Mouse (Mus musculus) limb, embryonic 11.5 days (tissue): ENCODE measurements at regions not wholly inside any gene's neighbourhood (a gene's known extent, or its start where the extent isn't known, plus 50 kb on each side); places are given as distances from the start of the nearest gene placed in this dataset.

ENCODE experiments used
- ATAC-seq: fragments of 200-750 bp; cut with Nextera tagmentation; 2 replicates; pipeline ENCODE4 v1.8.0; 2017; ENCODE audit warnings: low read depth; ENCODE audit not compliant: insufficient number of reproducible peaks, low FRiP score, low TSS enrichment
- DNase-seq: peaks from one replicate; pipeline ENCODE4 v3.0.0-alpha.2; 2015; ENCODE audit warnings: low spot score
- H3K27ac ChIP-seq: fragments of 300-500 bp; sonication (generic); replicated peaks from 2 replicates; pipeline ENCODE4 v1.5.1; 2014; ENCODE audit warnings: low read depth, mild to moderate bottlenecking, low read length
- H3K27me3 ChIP-seq: fragments of 300-500 bp; sonication (generic); 2 replicates; pipeline ENCODE4 v1.6.1; 2014; ENCODE audit warnings: mild to moderate bottlenecking, low read length, mixed read lengths; ENCODE audit not compliant: control insufficient read depth, insufficient read depth
- H3K36me3 ChIP-seq: fragments of 300-500 bp; sonication (generic); 2 replicates; pipeline ENCODE4 v1.6.1; 2014; ENCODE audit warnings: mild to moderate bottlenecking, low read length, moderate library complexity, mixed read lengths; ENCODE audit not compliant: control insufficient read depth, insufficient read depth
- H3K4me1 ChIP-seq: fragments of 300-500 bp; sonication (generic); 2 replicates; pipeline ENCODE4 v1.6.1; 2014; ENCODE audit warnings: low read length, mixed read lengths; ENCODE audit not compliant: control insufficient read depth, insufficient read depth
- H3K4me2 ChIP-seq: fragments of 300-500 bp; sonication (generic); 2 replicates; pipeline ENCODE4 v1.6.1; 2014; ENCODE audit warnings: low read depth, mild to moderate bottlenecking, moderate library complexity; ENCODE audit not compliant: severe bottlenecking
- H3K4me3 ChIP-seq: fragments of 300-500 bp; sonication (generic); 2 replicates; pipeline ENCODE4 v1.5.1; 2014; ENCODE audit warnings: low read depth, low read length
- H3K9ac ChIP-seq: fragments of 300-500 bp; sonication (generic); 2 replicates; pipeline ENCODE4 v1.6.1; 2014; ENCODE audit warnings: mild to moderate bottlenecking, low read length
- H3K9me3 ChIP-seq: fragments of 300-500 bp; sonication (generic); 2 replicates; pipeline ENCODE4 v1.6.1; 2016; ENCODE audit warnings: low read length; ENCODE audit not compliant: control insufficient read depth
- WGBS: fragments of 180-500 bp; shearing (Covaris S2); extraction: QIAGEN DNeasy Blood & Tissue Kit; methylation state at CpG from one replicate; pipeline ENCODE4 v1.1.7; 2014; 5-methylcytosine and 5-hydroxymethylcytosine counted together

DNA sequence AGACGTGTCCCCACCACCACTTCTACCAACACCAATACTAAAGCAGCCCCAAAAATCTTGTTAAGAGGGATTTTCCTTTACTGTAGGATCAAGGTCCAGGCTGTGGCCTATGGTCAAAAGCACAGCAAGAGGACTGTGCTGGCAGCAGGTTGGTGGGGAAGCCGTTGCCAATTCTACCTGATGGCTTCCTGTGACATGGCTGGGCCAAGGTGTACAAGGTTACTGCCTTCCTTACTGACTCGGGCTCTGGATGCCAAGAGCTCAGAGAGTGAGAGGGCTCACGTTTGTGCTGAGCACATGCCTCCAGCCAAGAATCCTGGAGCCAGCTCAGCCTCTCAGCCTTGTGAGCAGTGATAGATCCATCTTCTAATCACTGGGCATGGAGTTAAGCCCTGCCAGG, 92.3 kb upstream of the Vstm2b start:
- H3K4me1 ChIP-seq = peaks cover 6% of the 10 kb centered on the region; the same call in 1 of the 2 replicates
- ATAC-seq (no peak), DNase-seq (no peak)
- H3K36me3 ChIP-seq = no peaks in the 10 kb centered on the region
- H3K9ac ChIP-seq = no peak overlapping the region
- no peaks in the 10 kb centered on the region for H3K9me3 ChIP-seq
- no peak overlapping the region for H3K27ac ChIP-seq
- no peaks in the 10 kb centered on the region for H3K27me3 ChIP-seq
- H3K4me3 ChIP-seq = no peak overlapping the region
- 56% methylated on average over 4 of the region's 4 CpGs for WGBS
- no peak overlapping the region for H3K4me2 ChIP-seq

DNA sequence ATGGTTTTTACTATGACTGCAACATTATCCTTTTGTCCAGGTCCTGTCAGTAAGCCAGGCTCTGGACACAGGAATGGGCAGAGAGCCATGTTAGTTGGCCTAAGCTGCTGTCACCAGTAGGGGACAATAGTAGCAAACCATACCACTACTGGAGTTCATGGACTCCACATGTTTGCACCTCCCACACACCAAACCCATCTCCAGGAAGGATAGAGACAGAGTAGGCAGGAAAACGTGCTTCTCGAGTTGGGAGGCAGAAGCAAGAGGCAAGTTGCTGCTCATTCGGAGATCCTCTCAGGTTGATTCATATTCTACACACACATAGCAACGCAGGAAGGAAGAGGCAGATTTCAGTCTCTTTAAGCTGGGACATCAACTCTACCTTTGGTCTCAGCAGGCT, 85.2 kb upstream of the Vstm2b start:
- no peak overlapping the region for H3K4me3 ChIP-seq
- ATAC-seq (no peak), DNase-seq (no peak)
- no peak overlapping the region for H3K27ac ChIP-seq
- no peak overlapping the region for H3K4me2 ChIP-seq
- 85% methylated on average over 4 of the region's 4 CpGs for WGBS
- no peaks in the 10 kb centered on the region for H3K36me3 ChIP-seq
- no peaks in the 10 kb centered on the region for H3K27me3 ChIP-seq
- H3K4me1 ChIP-seq = no peaks in the 10 kb centered on the region
- no peak overlapping the region for H3K9ac ChIP-seq
- no peaks in the 10 kb centered on the region for H3K9me3 ChIP-seq

DNA sequence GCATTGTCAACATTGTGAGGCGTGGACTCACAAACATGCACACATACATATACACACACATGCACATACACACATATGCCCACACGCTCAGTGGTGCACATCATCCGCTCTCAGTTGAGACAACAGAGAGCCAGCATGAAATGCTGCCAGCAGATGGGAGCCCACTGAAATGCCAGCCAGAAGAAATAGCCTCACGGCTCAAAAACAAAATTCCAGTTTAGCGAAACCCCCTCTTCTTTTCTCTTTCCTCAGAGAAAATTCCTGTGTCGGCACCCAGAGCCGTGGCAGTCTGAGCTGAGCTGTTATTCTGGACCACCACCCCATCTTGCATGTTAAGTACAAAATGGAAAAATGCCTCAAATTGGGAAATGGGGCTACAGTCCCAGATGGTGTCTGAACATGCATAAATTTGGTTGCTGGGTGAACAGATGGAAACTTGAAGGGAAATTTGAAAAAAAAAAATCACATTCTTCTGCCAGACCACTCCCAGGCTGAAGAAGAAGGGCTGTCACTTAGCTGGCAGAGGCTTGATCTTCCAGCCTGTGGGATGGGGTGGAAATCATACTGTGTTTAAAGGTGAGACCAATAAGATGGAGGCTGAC, 72.9 kb upstream of the Vstm2b start:
- 94% methylated on average over 7 of the region's 7 CpGs for WGBS
- Histone ChIP-seq H3K36me3 (no peaks in the 10 kb centered on the region), H3K27me3 (no peaks in the 10 kb centered on the region), H3K4me3 (no peak overlapping the region), H3K4me2 (no peak overlapping the region), H3K9ac (no peak overlapping the region), H3K27ac (no peak overlapping the region), H3K9me3 (no peaks in the 10 kb centered on the region), H3K4me1 (no peaks in the 10 kb centered on the region)
- DNase-seq (no peak), ATAC-seq (no peak)

DNA sequence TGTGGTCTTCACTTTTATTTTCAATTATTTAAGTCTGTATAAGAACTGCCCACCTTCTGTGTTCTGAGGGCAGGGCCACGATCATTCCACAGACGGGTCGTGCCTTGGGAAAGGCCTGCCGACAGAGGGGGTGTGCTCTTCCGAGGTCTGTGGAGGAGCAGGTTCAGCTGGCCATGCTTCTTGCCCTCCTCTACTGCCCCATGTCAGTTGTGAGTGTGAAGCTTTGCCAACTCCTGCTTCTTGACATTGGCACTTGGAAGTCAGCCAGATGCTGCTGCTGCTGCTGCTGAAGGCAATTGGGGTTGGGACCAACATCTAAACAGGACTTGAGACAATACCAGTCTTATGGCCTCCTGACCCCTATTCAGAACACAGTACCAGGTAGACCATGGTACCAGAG, 68.6 kb upstream of the Vstm2b start:
- H3K9ac ChIP-seq = no peak overlapping the region
- no peak overlapping the region for H3K4me2 ChIP-seq
- H3K4me1 ChIP-seq = no peaks in the 10 kb centered on the region
- H3K27ac ChIP-seq = no peak overlapping the region
- H3K4me3 ChIP-seq = no peak overlapping the region
- no peaks in the 10 kb centered on the region for H3K36me3 ChIP-seq
- DNase-seq (no peak), ATAC-seq (no peak)
- no peaks in the 10 kb centered on the region for H3K9me3 ChIP-seq
- H3K27me3 ChIP-seq = no peaks in the 10 kb centered on the region
- 67% methylated on average over 5 of the region's 5 CpGs for WGBS

DNA sequence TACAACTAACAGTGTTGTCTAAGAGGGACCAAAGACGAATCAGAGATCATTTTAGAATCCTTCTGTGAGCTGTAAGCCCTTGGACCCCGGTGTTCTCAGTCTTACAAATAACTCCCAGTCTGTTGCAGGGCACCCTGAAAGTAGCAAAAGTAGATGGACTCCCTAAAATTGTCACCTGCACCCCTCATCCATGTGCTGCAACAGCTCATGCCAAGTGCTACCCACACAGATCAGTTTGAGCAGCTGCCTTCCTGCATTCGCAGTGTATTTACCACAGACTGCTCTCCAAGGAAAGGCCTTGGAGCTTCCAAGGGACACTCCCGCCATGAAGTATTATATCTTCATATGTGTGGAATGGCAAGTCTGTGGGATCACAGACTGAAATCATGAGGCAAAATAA, 66.5 kb upstream of the Vstm2b start:
- Histone ChIP-seq H3K4me3 (no peak overlapping the region), H3K9me3 (no peaks in the 10 kb centered on the region), H3K4me1 (no peaks in the 10 kb centered on the region), H3K27me3 (no peaks in the 10 kb centered on the region), H3K4me2 (no peak overlapping the region), H3K36me3 (no peaks in the 10 kb centered on the region), H3K27ac (no peak overlapping the region), H3K9ac (no peak overlapping the region)
- ATAC-seq (no peak), DNase-seq (no peak)
- WGBS = 88% methylated on average over 4 of the region's 4 CpGs

DNA sequence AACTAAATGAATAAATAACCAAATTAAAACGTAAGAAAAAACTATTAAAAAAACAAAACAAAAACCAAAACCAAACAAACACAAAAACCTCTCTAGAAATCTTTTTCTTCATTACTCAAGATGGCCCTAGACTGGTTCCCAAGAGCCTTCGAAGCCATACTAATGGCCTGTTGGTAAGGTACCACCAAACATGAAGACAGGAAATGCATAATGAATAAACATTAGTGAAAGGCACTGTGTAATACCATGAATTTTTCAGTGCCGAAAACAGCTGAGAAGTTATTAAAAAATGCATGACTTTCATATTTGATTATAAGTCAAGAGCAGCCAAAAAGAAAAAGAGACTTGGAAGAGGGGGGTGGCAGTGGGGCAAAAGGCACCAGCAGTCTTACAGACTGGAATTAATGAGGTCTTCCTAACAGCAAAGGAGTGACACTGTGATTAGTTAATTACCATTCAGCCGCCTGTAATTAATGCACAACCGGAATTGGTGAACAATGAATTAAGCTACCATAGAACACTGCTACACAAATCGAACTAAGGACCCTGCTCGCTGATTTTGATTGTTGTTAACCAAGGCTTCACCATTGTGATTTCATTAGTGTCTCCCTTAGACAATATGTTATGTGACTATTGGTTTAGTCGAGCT, 55.7 kb upstream of the Vstm2b start:
- no peaks in the 10 kb centered on the region for H3K36me3 ChIP-seq
- no peak overlapping the region for H3K4me2 ChIP-seq
- no peaks in the 10 kb centered on the region for H3K4me1 ChIP-seq
- no peaks in the 10 kb centered on the region for H3K27me3 ChIP-seq
- no peak overlapping the region for H3K9ac ChIP-seq
- 89% methylated on average over 8 of the region's 8 CpGs for WGBS
- H3K4me3 ChIP-seq = no peak overlapping the region
- H3K9me3 ChIP-seq = no peaks in the 10 kb centered on the region
- no peak overlapping the region for H3K27ac ChIP-seq
- DNase-seq (no peak), ATAC-seq (no peak)

DNA sequence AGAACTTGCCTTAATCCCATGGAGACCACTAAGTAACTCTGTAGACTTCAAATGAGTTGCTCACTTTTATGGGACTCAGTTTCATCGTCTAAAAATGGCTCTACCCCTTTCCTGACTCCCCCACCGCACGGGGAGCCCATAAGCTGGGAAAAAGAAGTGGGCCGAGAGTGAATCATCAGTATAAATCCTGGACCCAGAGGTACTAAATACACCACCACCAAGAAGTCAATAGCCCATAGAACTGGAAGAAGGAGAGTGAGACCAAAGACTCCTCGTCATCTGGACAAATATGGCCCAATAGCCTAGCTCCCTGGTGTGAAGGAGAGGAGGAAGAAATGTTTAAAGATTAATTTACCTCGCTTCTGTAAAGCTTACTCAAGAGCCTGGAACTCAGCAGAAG, 51.6 kb upstream of the Vstm2b start:
- Histone ChIP-seq H3K4me1 (no peaks in the 10 kb centered on the region), H3K27me3 (no peaks in the 10 kb centered on the region), H3K9me3 (no peaks in the 10 kb centered on the region), H3K27ac (no peak overlapping the region), H3K36me3 (no peaks in the 10 kb centered on the region), H3K4me2 (no peak overlapping the region), H3K9ac (no peak overlapping the region), H3K4me3 (no peak overlapping the region)
- 83% methylated on average over 6 of the region's 6 CpGs for WGBS
- no peak for DNase-seq
- ATAC-seq = no peak
